Mouse (Mus musculus) thymus, adult 2 months (tissue): Measurements from ENCODE around the gene Olfr329-ps. TPM values are rescaled to one million over a fixed set of nuclear protein-coding genes. Genes with fewer than 3 reads are reported as not detected.

Experiments
- DNase-seq: peaks from one replicate; pipeline ENCODE4 v3.0.0; 2021
- H3K27ac ChIP-seq: fragments of 200-500 bp; 2 replicates; pipeline ENCODE4 v1.5.1; 2012; ENCODE audit warnings: low read length, control low read depth; ENCODE audit not compliant: control insufficient read depth, insufficient read depth
- H3K27me3 ChIP-seq: fragments of 200-500 bp; 2 replicates; pipeline ENCODE4 v1.6.1; 2012; ENCODE audit warnings: mild to moderate bottlenecking, low read length, moderate library complexity, mixed read lengths; ENCODE audit not compliant: control insufficient read depth, insufficient read depth
- H3K36me3 ChIP-seq: fragments of 200-500 bp; 2 replicates; pipeline ENCODE4 v1.6.1; 2012; ENCODE audit warnings: mild to moderate bottlenecking, low read length, moderate library complexity; ENCODE audit not compliant: control insufficient read depth, insufficient read depth
- H3K4me1 ChIP-seq: fragments of 200-500 bp; replicated peaks from 2 replicates; pipeline ENCODE4 v1.6.1; 2012; ENCODE audit warnings: low read length; ENCODE audit not compliant: control insufficient read depth, insufficient read depth
- H3K4me3 ChIP-seq: fragments of 200-500 bp; 2 replicates; pipeline ENCODE4 v1.5.1; 2012; ENCODE audit warnings: mild to moderate bottlenecking, low read length, control low read depth, moderate library complexity; ENCODE audit not compliant: control insufficient read depth, insufficient read depth
- CTCF ChIP-seq: fragments of 200-500 bp; IDR thresholded peaks from 2 replicates; pipeline ENCODE4 v1.5.1; 2012; ENCODE audit warnings: mild to moderate bottlenecking, control low read depth, low read length, moderate library complexity, borderline replicate concordance; ENCODE audit not compliant: control insufficient read depth, poor library complexity, insufficient read depth; ENCODE audit errors: extremely low read depth
- POLR2A ChIP-seq: fragments of 200-500 bp; IDR thresholded peaks from 2 replicates; pipeline ENCODE4 v1.6.1; 2012; ENCODE audit warnings: mild to moderate bottlenecking, low read length, control low read depth, moderate library complexity; ENCODE audit not compliant: control insufficient read depth, poor library complexity, insufficient read depth; ENCODE audit errors: extremely low read depth
- WGBS: fragments of 180-500 bp; shearing (Covaris S2); methylation state at CpG from one replicate; pipeline ENCODE4 v1.1.7; 2018; 5-methylcytosine and 5-hydroxymethylcytosine counted together
- polyA plus RNA-seq: library from polyadenylated mRNA; depleted of rRNA; stranded (reverse); fragments of >200 nt; gene quantifications from 2 replicates; pipeline ENCODE4 v1.2.3, GENCODE M21; 2012; rRNA removed

Gene Olfr329-ps
- polyA plus RNA-seq, 1 experiment = 0.51 TPM

DNA sequence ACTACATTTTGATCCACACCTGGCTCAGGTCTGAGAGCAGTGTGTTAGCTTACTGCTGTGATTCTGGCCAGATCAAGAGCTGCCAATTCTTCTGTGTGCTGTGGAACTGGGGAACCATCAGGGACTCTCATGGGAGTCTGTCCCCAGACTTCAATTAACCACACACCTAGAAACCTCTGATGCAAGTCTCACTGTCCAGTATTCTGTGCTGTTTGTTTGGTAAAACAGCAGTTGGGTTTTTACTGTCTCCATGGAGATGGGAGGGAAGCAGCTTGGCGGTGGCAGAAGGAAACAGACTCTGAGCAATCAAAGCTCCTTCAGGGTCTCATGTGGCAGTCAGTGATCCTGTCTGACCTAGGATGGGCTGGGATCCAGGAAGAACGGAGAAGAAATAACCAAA lies 53.8 kb downstream of the Olfr329-ps start, which contains the start of gene Olfr332:
Gene Olfr332 (minus strand): TSS at position 101 of the 400 bp plus-strand sequence.
- WGBS = 85% methylated on average over 2 of the region's 2 CpGs
- Histone ChIP-seq H3K27ac (no peak within 1 kb of the TSS), H3K27me3 (no peaks in the 10 kb centered on the region), H3K4me1 (no peaks in the 10 kb centered on the region), H3K4me3 (no peak within 1 kb of the TSS), H3K36me3 (no peaks in the 10 kb centered on the region)
- TF ChIP-seq CTCF (no peak), POLR2A (no peak)
- no peak for DNase-seq

Other genes starting within 250 kb of the Olfr329-ps start
- 42.1 and 49.7 TPM in 2 replicates for gene Zfp692, start 239.4 kb downstream of the Olfr329-ps start, polyA plus RNA-seq
- 54.1 and 54.5 TPM in 2 replicates for gene Zfp672, start 216.1 kb downstream of the Olfr329-ps start, polyA plus RNA-seq
- 41.3 and 43.3 TPM in 2 replicates for gene Sh3bp5l, start 215.7 kb downstream of the Olfr329-ps start, polyA plus RNA-seq
- gene Lypd8, start 167.4 kb downstream of the Olfr329-ps start, polyA plus RNA-seq = 26.2 and 31.5 TPM in 2 replicates
- gene 1810065E05Rik, start 125.3 kb downstream of the Olfr329-ps start, polyA plus RNA-seq = 0.77 and 0.92 TPM in 2 replicates
- 0.36 and 0.42 TPM in 2 replicates for gene Gm12253, start 113.9 kb downstream of the Olfr329-ps start, polyA plus RNA-seq
- not detected in 2 replicates for gene Lypd9, start 93.5 kb downstream of the Olfr329-ps start, polyA plus RNA-seq
- 0.05 TPM in 1 of 2 replicates, not detected in the other for gene Olfr30, start 84.2 kb downstream of the Olfr329-ps start, polyA plus RNA-seq
- gene Olfr332, start 53.9 kb downstream of the Olfr329-ps start, polyA plus RNA-seq = 0.03 TPM in 1 of 2 replicates, not detected in the other
- gene Olfr331, start 43.9 kb downstream of the Olfr329-ps start, polyA plus RNA-seq = not detected in 2 replicates
- 0.29 and 0.50 TPM in 2 replicates for gene Olfr330, start 11.6 kb downstream of the Olfr329-ps start, polyA plus RNA-seq
- gene Olfr328, start 9.2 kb upstream of the Olfr329-ps start, polyA plus RNA-seq = 0.10 TPM in 1 of 2 replicates, not detected in the other
- gene Olfr224, start 24.1 kb upstream of the Olfr329-ps start, polyA plus RNA-seq = 0.27 and 0.69 TPM in 2 replicates
- gene Olfr325, start 31.3 kb upstream of the Olfr329-ps start, polyA plus RNA-seq = 0.32 TPM in 1 of 2 replicates, not detected in the other
- not detected in 2 replicates for gene Olfr324, start 48.7 kb upstream of the Olfr329-ps start, polyA plus RNA-seq
- 3.7 and 5.3 TPM in 2 replicates for gene 2210407C18Rik, start 69.7 kb upstream of the Olfr329-ps start, polyA plus RNA-seq
- gene Olfr323, start 84.1 kb upstream of the Olfr329-ps start, polyA plus RNA-seq = 0.58 TPM in 1 of 2 replicates, not detected in the other
- 0.59 and 0.75 TPM in 2 replicates for gene Trim58, start 94.0 kb upstream of the Olfr329-ps start, polyA plus RNA-seq
- gene Olfr322, start 112.4 kb upstream of the Olfr329-ps start, polyA plus RNA-seq = 0.07 TPM in 1 of 2 replicates, not detected in the other
- gene Olfr320, start 134.7 kb upstream of the Olfr329-ps start, polyA plus RNA-seq = not detected in 2 replicates
- gene Olfr319, start 152.7 kb upstream of the Olfr329-ps start, polyA plus RNA-seq = not detected in 2 replicates
- gene Olfr318, start 177.6 kb upstream of the Olfr329-ps start, polyA plus RNA-seq = not detected in 2 replicates
- not detected in 2 replicates for gene Olfr317, start 192.8 kb upstream of the Olfr329-ps start, polyA plus RNA-seq
- 0.19 TPM in 1 of 2 replicates, not detected in the other for gene Olfr316, start 206.3 kb upstream of the Olfr329-ps start, polyA plus RNA-seq
- gene Olfr315, start 226.8 kb upstream of the Olfr329-ps start, polyA plus RNA-seq = 1.4 and 1.5 TPM in 2 replicates
- 0.08 TPM in 1 of 2 replicates, not detected in the other for gene Olfr314, start 236.5 kb upstream of the Olfr329-ps start, polyA plus RNA-seq